ENCODE assay signal across 35 mouse cellular contexts in the genomic region with DNA sequence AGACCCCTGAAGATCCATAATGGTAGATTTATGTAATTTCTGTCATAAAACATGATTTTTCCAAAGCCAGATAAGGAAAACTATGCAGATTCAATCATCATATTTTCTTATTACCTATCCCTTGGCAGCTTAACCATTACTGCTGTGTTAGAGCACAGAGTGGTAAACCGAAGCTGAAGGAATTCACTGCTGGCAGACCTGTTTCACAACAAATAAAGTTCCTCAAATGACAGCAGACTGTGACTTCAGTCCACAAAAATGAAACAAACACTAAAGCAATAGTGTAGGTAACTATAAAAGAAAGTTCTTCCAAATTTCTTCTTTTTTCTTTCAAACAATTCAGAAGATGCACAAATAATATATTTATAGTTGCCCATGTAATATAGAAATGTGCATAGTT.
"Had no signal": no experiment of that assay in that cellular context is flagged by ENCODE, and none has a peak within 500 bp of the region (broad histone marks: within the 10 kb centered on the region; RNA-seq: fewer than 3 reads in every experiment).

No protein-coding gene starts in this region.

- H3K4me3 ChIP-seq: heart, embryonic 10.5 days; heart, embryonic 12.5 days; heart, embryonic 13.5 days; heart, embryonic 15.5 days; hindbrain, embryonic 10.5 days; hindbrain, embryonic 12.5 days; hindbrain, embryonic 13.5 days; hindbrain, embryonic 15.5 days; intestine, embryonic 15.5 days; kidney, embryonic 15.5 days; layer of hippocampus, adult 2 months had no signal

- H3K36me3 ChIP-seq: heart, embryonic 15.5 days; intestine, embryonic 15.5 days; kidney, embryonic 15.5 days had no signal

- H3K27me3 ChIP-seq: heart, embryonic 12.5 days; heart, embryonic 13.5 days; heart, embryonic 15.5 days; hindbrain, embryonic 12.5 days; hindbrain, embryonic 13.5 days; hindbrain, embryonic 15.5 days; intestine, embryonic 15.5 days; kidney, embryonic 15.5 days had no signal

- H3K9ac ChIP-seq: heart, embryonic 12.5 days; heart, embryonic 13.5 days; heart, embryonic 15.5 days; hindbrain, embryonic 12.5 days; hindbrain, embryonic 13.5 days; hindbrain, embryonic 14.5 days; hindbrain, embryonic 15.5 days; intestine, embryonic 15.5 days; kidney, embryonic 15.5 days had no signal

- H3K4me1 ChIP-seq: heart, embryonic 10.5 days; heart, embryonic 12.5 days; intestine, embryonic 15.5 days had no signal

- H3K27ac ChIP-seq: heart, embryonic 10.5 days; heart, embryonic 13.5 days; heart, embryonic 15.5 days; hindbrain, embryonic 10.5 days; hindbrain, embryonic 12.5 days; hindbrain, embryonic 13.5 days; hindbrain, embryonic 14.5 days; hindbrain, embryonic 15.5 days; hindbrain, postnatal 0 days; intestine, embryonic 15.5 days; kidney, embryonic 15.5 days; kidney, postnatal 0 days; layer of hippocampus, adult 2 months had no signal

- ATAC-seq: hindbrain, embryonic 16.5 days; hindbrain, postnatal 0 days; inflammation-experienced regulatory T-cells, adult 6 months; intestine, embryonic 15.5 days; intestine, embryonic 16.5 days; intestine, postnatal 0 days had no signal

- H3K4me2 ChIP-seq: heart, embryonic 11.5 days; heart, embryonic 12.5 days; heart, embryonic 13.5 days; heart, embryonic 15.5 days; hindbrain, embryonic 12.5 days; hindbrain, embryonic 13.5 days; hindbrain, embryonic 14.5 days; hindbrain, embryonic 15.5 days; intestine, embryonic 15.5 days; kidney, embryonic 15.5 days had no signal

- H3K9me3 ChIP-seq: heart, embryonic 10.5 days; heart, embryonic 12.5 days; heart, embryonic 13.5 days; heart, embryonic 15.5 days; hindbrain, embryonic 10.5 days; hindbrain, embryonic 12.5 days; hindbrain, embryonic 13.5 days; hindbrain, embryonic 15.5 days; intestine, embryonic 15.5 days; kidney, embryonic 15.5 days had no signal

- DNase-seq: heart, postnatal 10 days; heart, postnatal 14 days; heart, postnatal 36 days; heart, postnatal 4 days; kidney, adult 11 months; kidney, adult 18-20 months; kidney, adult 2 months; kidney, adult 8-10 months; kidney, adult 9 months; kidney, postnatal 10 days; kidney, postnatal 14 days; kidney, postnatal 25 days; kidney, postnatal 36 days; kidney, postnatal 4 days; layer of hippocampus, adult 9-11 months; layer of hippocampus, postnatal 36 days had no signal
